Mouse (Mus musculus) heart, embryonic 10.5 days (tissue): Measurements from ENCODE around the gene Tmem131l. TPM values are rescaled to one million over a fixed set of nuclear protein-coding genes. Genes with fewer than 3 reads are reported as not detected.

ENCODE experiments used
- DNase-seq: peaks from one replicate; pipeline ENCODE4 v3.0.0-alpha.2; 2017; ENCODE audit warnings: low spot score
- H3K27ac ChIP-seq: fragments of 300-500 bp; sonication (generic); 2 replicates; pipeline ENCODE4 v1.5.1; 2016; ENCODE audit warnings: mild to moderate bottlenecking
- H3K27me3 ChIP-seq: fragments of 300-500 bp; sonication (generic); 2 replicates; pipeline ENCODE4 v1.6.1; 2016; ENCODE audit warnings: mild to moderate bottlenecking; ENCODE audit not compliant: poor library complexity, insufficient read depth, severe bottlenecking
- H3K36me3 ChIP-seq: fragments of 300-500 bp; sonication (generic); 2 replicates; pipeline ENCODE4 v1.6.1; 2016; ENCODE audit warnings: mild to moderate bottlenecking, moderate library complexity
- H3K4me1 ChIP-seq: fragments of 300-500 bp; sonication (generic); 2 replicates; pipeline ENCODE4 v1.6.1; 2016; ENCODE audit warnings: mild to moderate bottlenecking
- H3K4me3 ChIP-seq: fragments of 300-500 bp; sonication (generic); 2 replicates; pipeline ENCODE4 v1.5.1; 2016; ENCODE audit warnings: mild to moderate bottlenecking, moderate library complexity
- H3K9me3 ChIP-seq: fragments of 300-500 bp; sonication (generic); 2 replicates; pipeline ENCODE4 v1.6.1; 2016; ENCODE audit warnings: mild to moderate bottlenecking, moderate library complexity
- WGBS: fragments of 180-500 bp; shearing (Covaris S2); methylation state at CpG from one replicate; pipeline ENCODE4 v1.1.7; 2016; 5-methylcytosine and 5-hydroxymethylcytosine counted together
- polyA plus RNA-seq: library from polyadenylated mRNA; unstranded; fragments of >200 nt; fragmentation: Nextera tagmentation; extraction: Ambion mirVana; gene quantifications from 2 replicates; pipeline ENCODE4 v1.2.1, GENCODE M21; 2016

Gene Tmem131l
- polyA plus RNA-seq, 1 experiment from 2014 or later, result 39.6 TPM

DNA sequence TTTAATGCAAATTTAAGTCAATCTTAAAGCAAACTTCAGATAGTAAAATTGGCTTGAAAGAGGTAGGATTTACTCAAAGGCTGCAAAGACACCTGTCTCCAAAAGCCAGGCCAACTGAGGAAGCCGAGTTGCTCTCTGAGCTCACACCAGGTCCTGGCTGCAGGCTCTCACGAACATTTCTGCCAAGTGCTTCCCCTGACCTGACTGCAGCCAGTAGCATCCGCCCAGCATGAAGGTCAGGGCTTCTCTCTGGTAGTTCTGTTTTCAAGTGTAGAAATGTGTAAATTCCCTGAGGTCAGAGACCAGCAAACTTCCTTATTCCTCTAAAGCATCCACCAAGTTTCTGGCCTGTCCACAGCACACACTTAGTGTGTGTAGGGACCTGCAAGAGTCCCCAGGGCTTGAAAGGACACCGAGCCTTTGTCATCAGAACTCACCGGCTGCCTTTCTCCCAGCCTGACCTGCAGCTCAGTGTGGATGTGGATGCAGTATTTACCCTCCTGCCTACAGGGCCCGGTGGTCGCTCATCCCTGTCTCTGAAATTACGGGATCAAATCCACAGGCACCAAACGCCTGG is 44.6 kb downstream of the Tmem131l start:
- no peaks in the 10 kb centered on the region for H3K36me3 ChIP-seq
- no peak overlapping the region for H3K4me3 ChIP-seq
- H3K27me3 ChIP-seq, result no peaks in the 10 kb centered on the region
- no peaks in the 10 kb centered on the region for H3K9me3 ChIP-seq
- H3K27ac ChIP-seq, result no peak overlapping the region
- no peak for DNase-seq
- 74% methylated on average over 9 of the region's 9 CpGs for WGBS
- H3K4me1 ChIP-seq, result peaks cover 42% of the 10 kb centered on the region

- H3K36me3 ChIP-seq, result no peaks in the 10 kb centered on the region
These were observed 45.6 kb downstream of the Tmem131l start for GRCm38 (mm10) chr3:83994217-83994839.

GRCm38 (mm10) chr3:83993089-83993516 is 46.9 kb downstream of the Tmem131l start:
- H3K27ac ChIP-seq, result no peak overlapping the region
- H3K4me1 ChIP-seq, result peaks cover 61% of the 10 kb centered on the region
- no peak overlapping the region for H3K4me3 ChIP-seq
- 60% methylated on average over 8 of the region's 8 CpGs for WGBS
- H3K27me3 ChIP-seq, result no peaks in the 10 kb centered on the region
- H3K36me3 ChIP-seq, result no peaks in the 10 kb centered on the region
- no peak for DNase-seq
- no peaks in the 10 kb centered on the region for H3K9me3 ChIP-seq

More at GRCm38 (mm10) chr3:83994217-83994839, 45.6 kb downstream of the Tmem131l start:
- 33% methylated on average over 8 of the region's 8 CpGs for WGBS
- Histone ChIP-seq H3K9me3 (no peaks in the 10 kb centered on the region), H3K4me1 (peaks cover 49% of the 10 kb centered on the region), H3K4me3 (no peak overlapping the region), H3K27me3 (no peaks in the 10 kb centered on the region), H3K27ac (no peak overlapping the region)
- peak; percentile 83 for DNase-seq

DNA sequence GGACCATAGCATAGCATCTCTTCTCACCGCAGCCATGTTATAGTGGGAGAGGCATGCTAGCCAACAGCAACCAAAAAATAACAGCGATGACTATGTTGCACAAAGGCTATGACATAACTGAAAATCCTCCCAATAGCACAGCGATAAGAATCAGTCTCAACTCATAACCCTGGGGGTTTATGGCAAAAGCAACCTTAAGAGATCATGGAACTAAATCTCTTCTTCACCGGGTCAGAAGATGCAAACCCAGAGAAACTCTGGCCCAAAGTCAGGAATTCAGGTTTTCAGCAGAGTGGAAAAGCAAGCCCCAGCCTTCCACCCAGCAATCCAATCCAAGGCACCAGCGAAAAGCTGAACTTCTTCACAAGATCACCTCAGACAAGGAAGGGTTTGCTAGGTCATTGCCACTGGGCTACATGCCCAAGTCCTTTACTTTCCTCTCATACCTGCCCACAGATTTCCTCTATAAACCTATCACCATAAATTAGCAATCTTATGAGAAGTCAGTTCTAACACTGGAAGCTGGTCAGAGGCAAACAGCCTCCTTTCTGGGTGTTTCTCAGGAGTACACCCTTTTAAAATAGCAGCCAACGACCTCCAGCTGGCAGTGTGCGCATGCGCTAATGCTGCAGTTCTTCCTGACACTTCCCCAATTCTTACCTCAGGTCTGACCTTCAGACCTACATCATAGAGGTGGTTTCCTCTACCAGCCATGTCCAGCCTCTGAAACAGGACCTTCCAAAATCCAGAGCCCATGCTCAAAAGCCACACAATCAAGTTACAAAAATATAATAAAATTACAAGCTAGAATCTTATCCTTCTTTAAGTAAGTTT is 48.1 kb downstream of the Tmem131l start:
- Histone ChIP-seq H3K4me1 (peaks cover 65% of the 10 kb centered on the region), H3K9me3 (no peaks in the 10 kb centered on the region), H3K27me3 (no peaks in the 10 kb centered on the region), H3K27ac (no peak overlapping the region), H3K36me3 (no peaks in the 10 kb centered on the region), H3K4me3 (no peak overlapping the region)
- DNase-seq, result no peak
- 81% methylated on average over 8 of the region's 8 CpGs for WGBS

DNA sequence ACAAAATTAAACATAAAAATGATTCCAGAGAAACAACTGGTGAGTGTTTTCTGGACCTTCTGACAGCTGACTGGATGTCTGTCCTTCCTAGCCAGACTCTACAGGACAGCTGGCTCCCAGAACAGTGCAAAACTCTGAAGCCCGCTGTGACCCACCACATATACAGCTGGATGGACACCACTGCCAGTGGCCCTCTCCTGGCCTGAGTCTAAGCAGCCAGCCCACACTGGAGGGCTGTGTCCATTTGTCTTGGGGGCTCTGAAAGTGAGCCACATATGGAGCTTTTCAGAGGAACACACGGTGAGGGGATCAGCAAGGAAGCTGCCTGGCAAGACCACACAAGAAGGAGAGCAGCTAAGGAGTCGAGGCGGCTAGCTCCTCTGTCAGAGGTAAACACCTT is 51.8 kb downstream of the Tmem131l start:
- no peaks in the 10 kb centered on the region for H3K27me3 ChIP-seq
- H3K36me3 ChIP-seq, result no peaks in the 10 kb centered on the region
- 43% methylated on average over 4 of the region's 4 CpGs for whole genome bisulfite sequencing
- no peak overlapping the region for H3K4me3 ChIP-seq
- DNase-seq, result no peak
- peaks cover 62% of the 10 kb centered on the region for H3K4me1 ChIP-seq
- no peak overlapping the region for H3K27ac ChIP-seq
- H3K9me3 ChIP-seq, result no peaks in the 10 kb centered on the region

GRCm38 (mm10) chr3:83987533-83988112 is 52.4 kb downstream of the Tmem131l start:
- Histone ChIP-seq H3K9me3 (no peaks in the 10 kb centered on the region), H3K27me3 (no peaks in the 10 kb centered on the region), H3K4me3 (no peak overlapping the region), H3K27ac (no peak overlapping the region), H3K4me1 (peaks cover 56% of the 10 kb centered on the region), H3K36me3 (no peaks in the 10 kb centered on the region)
- DNase-seq, result no peak
- 81% methylated on average over 8 of the region's 8 CpGs for WGBS

DNA sequence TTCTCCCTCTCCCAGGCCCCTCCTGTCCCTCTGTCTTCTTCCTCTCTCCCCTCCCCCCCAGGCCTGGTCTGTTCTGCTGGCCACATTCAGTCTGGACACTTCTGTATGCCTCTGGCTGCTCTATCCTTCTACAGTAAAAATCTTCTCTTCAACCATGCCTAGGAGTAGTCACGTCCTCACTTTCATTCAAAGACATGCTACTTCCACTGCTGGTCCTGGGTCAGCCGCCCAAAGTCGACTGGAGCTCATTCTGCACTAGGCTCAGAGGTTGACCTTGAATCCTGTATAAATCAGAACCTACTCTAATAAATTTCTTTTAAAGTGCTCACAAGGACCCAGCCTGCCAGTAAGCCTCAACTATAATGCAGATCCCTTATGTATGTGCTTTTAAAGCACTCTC is 53.2 kb downstream of the Tmem131l start:
- no peak for DNase-seq
- Histone ChIP-seq H3K9me3 (no peaks in the 10 kb centered on the region), H3K27ac (peak overlapping the region; percentile 56; the same call in 1 of the 2 replicates), H3K4me3 (no peak overlapping the region), H3K4me1 (peaks cover 54% of the 10 kb centered on the region), H3K27me3 (no peaks in the 10 kb centered on the region), H3K36me3 (no peaks in the 10 kb centered on the region)
- WGBS, result 50% methylated on average over 3 of the region's 3 CpGs

DNA sequence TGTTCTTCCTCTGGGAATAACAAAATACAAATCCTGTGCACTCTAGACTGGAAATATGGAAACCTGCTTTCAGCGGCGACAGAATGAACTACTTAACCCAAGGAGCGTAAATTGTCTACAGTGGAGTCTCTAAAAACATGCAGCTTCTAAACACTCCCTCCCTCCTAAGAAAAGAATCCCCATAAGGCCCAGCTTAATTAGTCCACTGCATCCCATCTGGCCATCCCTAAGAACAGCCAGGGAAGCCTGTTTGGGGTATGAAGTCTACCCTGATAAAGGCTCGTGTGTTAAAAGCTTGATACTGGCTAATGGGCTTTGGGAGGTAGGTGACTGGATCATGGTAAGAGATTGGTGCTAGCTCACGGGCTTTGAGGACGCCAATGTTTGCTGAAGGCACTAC is 54.5 kb downstream of the Tmem131l start:
- WGBS, result 66% methylated on average over 6 of the region's 6 CpGs
- Histone ChIP-seq H3K4me1 (peaks cover 60% of the 10 kb centered on the region), H3K9me3 (no peaks in the 10 kb centered on the region), H3K27me3 (no peaks in the 10 kb centered on the region), H3K27ac (no peak overlapping the region), H3K36me3 (no peaks in the 10 kb centered on the region), H3K4me3 (no peak overlapping the region)
- no peak for DNase-seq

GRCm38 (mm10) chr3:83984379-83984778 is 55.6 kb downstream of the Tmem131l start:
- Histone ChIP-seq H3K27me3 (no peaks in the 10 kb centered on the region), H3K36me3 (no peaks in the 10 kb centered on the region), H3K9me3 (no peaks in the 10 kb centered on the region), H3K4me1 (peaks cover 64% of the 10 kb centered on the region), H3K4me3 (no peak overlapping the region), H3K27ac (no peak overlapping the region)
- no peak for DNase-seq
- WGBS, result 68% methylated on average over 4 of the region's 4 CpGs

GRCm38 (mm10) chr3:83982821-83983220 is 57.2 kb downstream of the Tmem131l start:
- no peak for DNase-seq
- Histone ChIP-seq H3K9me3 (no peaks in the 10 kb centered on the region), H3K36me3 (no peaks in the 10 kb centered on the region), H3K4me1 (peaks cover 60% of the 10 kb centered on the region), H3K27ac (no peak overlapping the region), H3K27me3 (no peaks in the 10 kb centered on the region), H3K4me3 (no peak overlapping the region)
- WGBS, result 80% methylated on average over 4 of the region's 4 CpGs

DNA sequence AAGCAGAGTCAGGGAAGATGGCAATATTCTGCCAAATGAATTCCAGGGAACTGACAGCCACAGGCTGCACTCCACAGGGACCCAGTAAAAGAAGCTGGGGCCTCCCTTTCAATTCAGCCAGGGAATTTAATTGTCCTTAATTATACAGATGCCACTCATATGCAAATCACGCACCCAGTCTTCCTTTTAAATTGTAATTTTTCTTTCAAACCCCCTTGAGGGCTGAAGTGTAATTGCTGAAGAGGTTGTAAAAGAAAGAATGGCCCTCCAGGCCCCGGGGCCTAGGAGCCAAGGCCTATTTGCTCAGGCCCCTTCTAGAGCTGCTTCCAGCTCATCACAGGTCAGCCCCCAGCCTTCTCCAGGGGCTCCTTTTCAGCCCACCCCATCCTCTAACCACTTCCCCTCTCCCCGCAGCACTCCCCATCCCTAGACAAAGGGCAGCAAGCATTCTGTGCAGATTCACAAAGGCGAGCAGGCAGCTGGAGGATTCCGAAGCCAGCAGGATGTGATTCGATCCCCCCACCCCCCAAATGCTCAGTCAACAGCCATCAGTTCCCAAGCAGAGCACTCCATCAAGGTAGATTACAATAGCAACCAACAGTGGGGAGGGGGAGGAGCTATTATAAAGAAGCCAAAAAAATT is 59.6 kb downstream of the Tmem131l start:
- Histone ChIP-seq H3K4me1 (peaks cover 36% of the 10 kb centered on the region), H3K4me3 (no peak overlapping the region), H3K27ac (peak overlapping the region; percentile 5; the same call in 1 of the 2 replicates), H3K27me3 (no peaks in the 10 kb centered on the region), H3K36me3 (no peaks in the 10 kb centered on the region), H3K9me3 (no peaks in the 10 kb centered on the region)
- WGBS, result 36% methylated on average over 6 of the region's 6 CpGs
- no peak for DNase-seq

DNA sequence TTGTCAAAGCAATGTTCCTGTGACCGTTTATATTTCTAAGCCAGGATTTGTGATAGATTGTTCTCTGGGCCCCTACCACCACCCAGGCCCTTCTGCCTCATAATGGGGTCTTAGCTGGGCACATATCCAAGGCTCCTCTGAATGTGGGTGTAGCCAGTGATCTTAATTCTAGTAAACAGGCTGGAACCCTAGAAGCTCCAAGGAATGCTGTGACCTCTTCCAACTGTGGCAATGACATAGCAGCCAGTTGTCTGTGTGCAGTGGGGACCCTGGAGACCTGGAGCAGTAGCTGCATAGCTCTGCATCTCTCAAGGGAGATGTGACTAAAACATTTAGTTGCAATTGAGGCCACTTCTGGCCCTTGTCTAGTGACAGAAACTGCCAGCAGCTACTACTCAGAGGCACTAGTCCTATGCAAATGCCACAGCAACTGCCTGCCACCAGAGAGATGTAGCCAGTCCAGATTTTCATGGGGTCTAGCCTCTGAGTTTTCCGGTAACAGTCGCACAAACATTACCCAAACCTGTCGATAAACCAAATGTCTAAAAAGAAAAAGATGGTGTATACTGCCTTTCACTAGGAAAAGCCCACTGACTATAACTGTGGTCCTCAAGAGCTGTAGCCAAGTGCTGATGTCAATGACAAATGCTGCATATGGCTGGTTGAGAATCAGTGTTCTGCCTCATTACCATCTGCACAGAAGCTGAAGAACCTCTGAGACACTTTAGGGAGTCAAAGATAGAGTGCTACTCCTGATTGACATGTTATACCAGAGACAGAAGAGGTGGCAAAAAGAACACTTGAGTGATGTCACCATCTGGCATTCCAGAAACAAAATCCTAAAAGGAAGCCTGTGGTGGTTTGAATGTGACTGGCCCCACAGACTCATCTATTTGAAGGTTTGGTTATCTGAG is 61.2 kb downstream of the Tmem131l start:
- H3K4me3 ChIP-seq, result no peak overlapping the region
- WGBS, result 84% methylated on average over 4 of the region's 4 CpGs
- peaks cover 34% of the 10 kb centered on the region for H3K4me1 ChIP-seq
- no peaks in the 10 kb centered on the region for H3K27me3 ChIP-seq
- no peak for DNase-seq
- peak overlapping the region; percentile 23; the same call in 1 of the 2 replicates for H3K27ac ChIP-seq
- no peaks in the 10 kb centered on the region for H3K36me3 ChIP-seq
- H3K9me3 ChIP-seq, result no peaks in the 10 kb centered on the region
